Mouse (Mus musculus) small intestine, adult 10 weeks (tissue): Measurements from ENCODE around the gene Baiap2. TPM values are rescaled to one million over a fixed set of nuclear protein-coding genes. Genes with fewer than 3 reads are reported as not detected.

Experiments
- polyA plus RNA-seq: library from polyadenylated mRNA; stranded (reverse); fragments of 350-450 nt; fragmentation: Illumina TruSeq; extraction: RNeasy Lipid Tissue Mini Kit (QIAGEN cat#74804); gene quantifications from one replicate; pipeline ENCODE4 v1.2.3, GENCODE M21; 2014; ENCODE audit warnings: low replicate concordance

Baiap2 gene
- 0.59 TPM for polyA plus RNA-seq

DNA sequence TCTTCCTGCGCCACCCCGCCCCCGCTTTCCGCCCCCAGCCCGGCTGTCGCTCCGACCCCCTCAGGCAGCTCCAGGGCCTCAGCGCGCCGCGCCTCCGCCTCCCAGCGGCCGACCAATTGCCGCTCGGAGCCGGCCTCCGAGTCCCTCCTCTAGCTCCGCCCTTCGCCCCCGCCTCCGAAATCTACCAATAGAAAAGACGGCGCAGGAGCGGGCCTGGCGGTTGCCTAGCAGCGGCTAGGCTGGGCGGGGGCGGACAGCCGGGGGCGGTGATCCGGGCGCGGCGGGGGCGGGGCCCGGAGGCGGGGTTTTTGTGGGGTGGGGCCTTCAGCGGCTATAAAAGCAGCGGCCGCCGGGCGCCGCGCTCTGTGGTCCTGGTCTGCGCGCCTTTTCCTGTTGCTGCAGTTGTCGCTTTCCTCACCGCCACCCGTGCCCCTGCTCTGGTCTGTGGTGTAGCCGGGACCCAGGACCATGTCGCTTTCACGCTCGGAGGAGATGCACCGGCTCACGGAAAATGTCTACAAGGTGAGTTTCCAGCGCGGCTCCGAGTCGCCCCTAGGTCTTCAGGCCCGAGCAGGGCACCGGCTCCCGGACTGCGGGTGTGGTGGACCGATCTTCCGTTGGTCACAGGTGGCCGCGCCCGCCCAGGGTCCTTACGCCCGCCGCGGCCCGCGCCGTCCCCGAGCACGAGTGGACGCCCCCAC, at the start of gene Baiap2:
Baiap2 (plus strand) TSS at position 37 of the 701 bp plus-strand sequence.

DNA sequence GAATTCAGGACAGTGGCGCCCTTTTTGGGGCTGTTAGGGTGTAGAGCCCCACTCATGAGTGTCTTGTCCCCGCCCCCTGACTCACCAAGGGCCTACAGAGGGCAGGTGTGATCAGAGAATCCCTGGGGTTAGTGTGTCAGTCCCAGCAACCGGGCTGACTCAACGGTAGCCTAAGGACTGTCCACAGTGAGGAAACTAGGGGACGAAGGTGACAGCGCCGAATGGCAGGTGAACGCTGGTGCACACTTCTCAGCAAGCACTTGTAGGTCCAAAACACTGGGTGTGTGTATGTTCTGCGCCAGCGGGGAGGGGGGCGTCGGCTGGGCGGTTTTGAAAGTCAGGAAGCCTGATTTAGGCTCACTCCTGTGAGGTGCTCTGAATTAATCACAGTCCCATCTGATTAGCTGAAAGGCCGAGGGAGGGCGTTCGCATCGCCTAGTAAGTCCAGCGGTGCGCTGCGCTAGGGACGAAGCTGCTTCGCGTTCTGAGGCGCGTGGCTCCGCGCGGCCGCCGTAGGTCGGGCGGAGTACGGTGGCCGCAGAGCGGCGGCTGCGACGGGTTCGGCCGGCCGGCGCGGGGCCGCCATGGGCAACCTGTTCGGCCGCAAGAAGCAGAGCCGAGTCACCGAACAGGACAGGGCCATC, 29.1 kb upstream of the Baiap2 start, which contains the start of gene Chmp6:
Chmp6 (plus strand) TSS at position 151 of the 644 bp plus-strand sequence.

DNA sequence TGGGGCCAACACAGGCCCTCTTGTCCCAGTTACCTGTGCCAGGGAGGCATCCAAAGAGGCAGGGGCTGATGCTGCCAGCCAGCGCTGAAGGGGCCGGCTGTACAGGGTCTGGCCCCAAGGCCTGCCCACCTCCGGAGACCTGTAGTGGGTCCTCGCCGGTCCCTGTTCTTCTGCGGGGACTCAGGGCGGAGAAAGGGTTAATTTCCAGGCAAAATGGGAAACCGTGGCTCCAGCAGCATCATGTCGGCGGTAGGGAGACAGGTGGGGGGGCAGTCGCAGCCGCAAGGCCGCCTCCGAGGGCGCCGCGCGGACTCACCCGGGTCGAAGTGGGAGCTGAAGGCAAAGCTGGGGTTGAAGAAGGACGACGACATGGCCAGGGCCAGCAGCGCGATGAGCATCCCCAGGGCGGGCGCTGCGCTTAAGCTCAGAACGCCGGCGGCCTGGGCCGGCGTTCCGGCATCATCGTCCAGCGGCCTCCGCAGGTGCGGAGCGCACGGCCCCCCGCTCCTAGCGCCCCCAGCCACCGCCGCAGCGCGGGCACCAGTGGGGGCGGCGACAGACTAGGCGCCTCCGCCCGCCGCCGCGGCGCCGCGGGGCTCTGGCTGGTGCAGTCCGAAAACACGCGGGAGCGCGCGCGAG, 104.1 kb downstream of the Baiap2 start, which contains the start of gene Aatk:
Aatk (minus strand) TSS at position 615 of the 639 bp plus-strand sequence.

Other genes starting within 250 kb of the Baiap2 start
- 1.0 TPM for gene Chmp6, start 29.3 kb upstream of the Baiap2 start, polyA plus RNA-seq
- 0.11 TPM for gene Aatk, start 104.4 kb downstream of the Baiap2 start, polyA plus RNA-seq
- not detected for gene Cep131, start 144.1 kb downstream of the Baiap2 start, polyA plus RNA-seq
- 3.5 TPM for gene Tepsin, start 156.0 kb downstream of the Baiap2 start, polyA plus RNA-seq
- gene Ndufaf8, start 156.2 kb downstream of the Baiap2 start, polyA plus RNA-seq, result 2.3 TPM
- 0.74 TPM for gene Slc38a10, start 208.6 kb downstream of the Baiap2 start, polyA plus RNA-seq